Mouse (Mus musculus) granulocyte monocyte progenitor cell, adult 5-6 weeks (primary cell): ENCODE measurements around the gene Alg10b. TPM values are rescaled to one million over a fixed set of nuclear protein-coding genes. Genes with fewer than 3 reads are reported as not detected.
"Not testable (repeated sequence)": the region's sequence is repeated elsewhere in the genome, so short reads cannot be mapped to it uniquely, and the experiment has no call there.

Experiments used
- ATAC-seq: replicated peaks from 2 replicates; pipeline ENCODE4 v1.8.0; 2016; ENCODE audit warnings: mild to moderate bottlenecking, moderate TSS enrichment, inconsistent platforms; ENCODE audit not compliant: poor library complexity, severe bottlenecking
- total RNA-seq, 2 experiments: library from RNA; stranded (forward) in 1 of 2; stranded (reverse) in 1 of 2; fragments of 200-712, 200-1000 nt in 1 of 2; fragments of >200 nt in 1 of 2; fragmentation: Nextera tagmentation in 1 of 2; gene quantifications; 2 replicates each; pipeline ENCODE4 v1.2.3; 2014 to 2017

The Alg10b gene
- total RNA-seq (2014; fragmentation: Nextera tagmentation) (35.0 and 35.1 TPM in 2 replicates), total RNA-seq (2017) (34.0 and 39.2 TPM in 2 replicates)

GRCm38 (mm10) chr15:90223969-90224750 lies at the start of gene Alg10b:
TSS of gene Alg10b (plus strand) at chr15:90224311.
- ATAC-seq, result peak; percentile 98

- ATAC-seq, result not testable (repeated sequence)
Measured at GRCm38 (mm10) chr15:90183108-90183507, 41.0 kb upstream of the Alg10b start.

DNA sequence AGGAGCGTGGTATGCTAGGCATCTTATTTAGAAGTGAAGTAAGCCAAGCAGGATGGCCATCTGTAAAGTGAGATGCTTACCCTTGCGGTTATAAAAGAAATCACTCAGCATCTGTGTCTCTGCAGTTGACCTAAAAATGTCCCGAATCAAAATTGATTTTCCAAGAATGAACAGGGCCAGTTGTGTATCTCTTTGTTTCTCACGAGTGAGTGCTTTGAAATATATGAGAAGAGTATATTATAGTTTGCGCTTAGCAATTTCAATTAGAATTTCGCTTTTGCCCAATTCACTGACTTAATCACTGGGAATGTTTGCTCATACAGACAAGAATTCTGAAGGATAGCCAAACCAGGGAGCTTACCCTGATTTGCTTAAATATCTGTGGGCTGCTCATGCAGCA lies 40.6 kb upstream of the Alg10b start:
- ATAC-seq, result no peak

DNA sequence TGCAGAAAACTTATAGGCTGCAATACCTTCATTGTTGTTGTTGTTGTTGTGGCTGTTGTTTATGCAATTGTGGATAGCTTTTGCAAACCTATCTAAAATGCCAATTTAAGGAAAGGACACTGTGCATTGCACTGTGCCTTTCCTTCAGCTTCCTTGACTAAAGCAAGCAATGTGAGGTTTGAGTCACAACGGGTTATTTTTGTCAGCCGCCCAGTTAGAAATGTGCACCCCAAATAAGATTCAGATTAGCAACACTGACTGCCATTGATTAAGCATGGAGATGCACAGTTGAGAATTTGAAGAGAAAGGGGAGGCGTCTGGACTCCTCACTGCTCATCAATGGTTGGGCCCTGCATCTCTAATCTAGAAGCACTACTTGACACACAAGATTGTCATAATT lies 39.4 kb upstream of the Alg10b start:
- no peak for ATAC-seq

DNA sequence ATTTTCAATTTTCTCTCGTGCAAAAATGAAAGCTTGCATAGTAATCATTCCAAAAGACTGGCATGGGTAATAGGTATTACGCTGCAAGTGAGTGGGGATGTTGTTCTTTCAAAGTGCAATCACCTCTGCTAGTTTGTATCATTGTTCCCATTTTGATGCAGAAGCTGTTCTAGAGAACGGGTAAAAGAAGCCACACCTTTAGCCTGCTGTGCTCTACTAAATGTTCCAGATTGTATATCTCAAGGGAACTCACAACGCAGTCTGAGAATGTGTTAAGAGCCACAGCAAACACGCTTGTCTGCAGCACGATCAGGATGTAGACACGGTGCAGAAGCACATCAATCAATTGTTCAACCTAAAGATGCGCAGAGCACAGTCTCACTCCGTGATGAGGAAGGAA lies 34.6 kb upstream of the Alg10b start:
- ATAC-seq, result no peak

- no peak for ATAC-seq
Measured at GRCm38 (mm10) chr15:90213946-90214345, 10.2 kb upstream of the Alg10b start.

DNA sequence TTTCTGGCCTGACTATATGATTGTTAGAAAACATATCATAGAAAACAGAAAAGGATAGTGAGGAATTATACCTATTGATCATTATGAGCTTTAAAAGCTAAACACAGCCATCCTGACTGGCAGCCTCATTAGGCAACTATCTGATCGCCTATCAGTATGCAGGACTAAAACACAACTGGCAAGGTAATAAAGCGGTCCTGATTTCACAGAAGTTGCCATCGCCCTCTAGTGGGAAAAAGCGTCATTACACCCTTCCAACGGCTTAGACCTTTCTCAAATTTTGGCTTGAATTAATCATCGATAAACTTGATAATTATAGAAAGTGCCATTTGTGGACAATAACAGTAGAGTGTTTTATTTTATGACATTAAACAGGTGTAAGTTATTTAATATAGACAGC lies 9.2 kb upstream of the Alg10b start:
- ATAC-seq, result peak; percentile 67

- peak; percentile 67 for ATAC-seq
Measured at GRCm38 (mm10) chr15:90225058-90225575, 1.0 kb downstream of the Alg10b start.

DNA sequence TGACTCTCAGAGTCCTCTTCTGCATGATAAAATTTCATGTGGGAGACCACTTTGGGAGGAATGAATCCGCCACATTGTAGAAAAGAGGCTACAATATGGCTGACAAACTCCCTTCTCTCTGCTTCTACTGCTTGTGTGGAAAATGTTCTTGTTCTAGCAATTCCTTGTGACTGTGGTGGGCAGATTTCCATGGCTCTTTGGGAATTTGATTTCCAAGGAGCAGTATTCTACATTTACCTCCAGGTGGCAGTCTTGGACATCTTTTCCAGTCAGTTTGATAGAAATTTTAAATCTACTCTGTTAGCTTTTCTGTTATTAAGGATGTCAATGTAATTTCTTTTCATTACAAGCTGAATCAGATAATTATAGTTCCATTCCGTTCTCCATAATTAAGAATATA lies 13.5 kb downstream of the Alg10b start:
- ATAC-seq, result no peak; the same call in 1 of the 2 replicates

GRCm38 (mm10) chr15:90244081-90244480 lies 20.0 kb downstream of the Alg10b start:
- ATAC-seq, result no peak

DNA sequence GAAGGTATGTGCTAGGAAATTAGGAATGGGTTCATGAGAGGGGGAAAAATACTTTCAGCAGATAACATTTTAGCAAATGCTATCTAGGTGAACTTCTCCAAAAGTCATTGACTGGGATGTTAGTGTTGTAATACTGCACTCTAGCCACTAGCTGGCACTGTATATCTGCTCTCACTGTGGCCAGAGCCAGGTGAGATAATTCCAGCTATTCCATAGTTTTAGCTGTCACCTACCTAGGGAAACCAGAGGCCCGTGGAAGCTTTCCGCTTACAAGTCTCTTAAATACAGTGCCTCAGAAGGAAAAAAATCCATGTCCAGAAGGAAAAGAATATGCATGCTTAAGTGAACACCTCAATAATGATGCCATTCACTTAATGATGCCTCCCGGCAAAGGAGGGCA lies 25.6 kb downstream of the Alg10b start:
- ATAC-seq, result peak; percentile 72

DNA sequence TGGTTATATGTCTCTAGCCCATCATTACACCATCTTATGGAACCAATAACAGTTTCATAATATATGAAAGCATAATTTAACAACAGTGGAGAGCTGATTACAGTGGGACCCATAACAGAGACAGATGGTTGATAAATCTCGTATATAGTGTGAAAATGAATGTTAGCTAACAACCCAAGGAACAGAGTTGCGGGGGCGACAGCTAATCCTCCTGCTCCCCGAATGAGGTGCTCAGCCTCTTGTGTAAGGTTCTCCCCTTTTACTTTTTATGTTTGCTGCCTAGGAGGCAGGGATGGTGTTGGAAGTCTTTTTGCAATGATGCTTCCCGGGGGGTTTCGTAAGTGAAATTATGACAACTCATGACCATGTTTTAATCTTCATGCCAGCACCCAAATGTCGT lies 58.8 kb downstream of the Alg10b start:
- ATAC-seq, result no peak
